Mouse (Mus musculus) limb, embryonic 10.5 days (tissue): ENCODE measurements at regions not wholly inside any gene's neighbourhood (a gene's known extent, or its start where the extent isn't known, plus 50 kb on each side); places are given as distances from the start of the nearest gene placed in this dataset.

ENCODE experiments used
- DNase-seq: peaks from one replicate; pipeline ENCODE4 v3.0.0-alpha.2; 2017; ENCODE audit warnings: low spot score
- H3K27ac ChIP-seq: fragments of 300-500 bp; sonication (generic); 2 replicates; pipeline ENCODE4 v1.5.1; 2016; ENCODE audit warnings: mild to moderate bottlenecking
- H3K27me3 ChIP-seq: fragments of 300-500 bp; sonication (generic); 2 replicates; pipeline ENCODE4 v1.6.1; 2016; ENCODE audit warnings: low read depth, mild to moderate bottlenecking; ENCODE audit not compliant: poor library complexity, severe bottlenecking
- H3K36me3 ChIP-seq: fragments of 300-500 bp; sonication (generic); 2 replicates; pipeline ENCODE4 v1.6.1; 2016; ENCODE audit warnings: mild to moderate bottlenecking, moderate library complexity
- H3K4me1 ChIP-seq: fragments of 300-500 bp; sonication (generic); 2 replicates; pipeline ENCODE4 v1.6.1; 2016
- H3K4me3 ChIP-seq: fragments of 300-500 bp; sonication (generic); 2 replicates; pipeline ENCODE4 v1.5.1; 2016; ENCODE audit warnings: mild to moderate bottlenecking, moderate library complexity
- H3K9me3 ChIP-seq: fragments of 300-500 bp; sonication (generic); replicated peaks from 2 replicates; pipeline ENCODE4 v1.6.1; 2016; ENCODE audit warnings: mild to moderate bottlenecking
- WGBS: fragments of 180-500 bp; shearing (Covaris S2); methylation state at CpG from one replicate; pipeline ENCODE4 v1.1.7; 2016; 5-methylcytosine and 5-hydroxymethylcytosine counted together

DNA sequence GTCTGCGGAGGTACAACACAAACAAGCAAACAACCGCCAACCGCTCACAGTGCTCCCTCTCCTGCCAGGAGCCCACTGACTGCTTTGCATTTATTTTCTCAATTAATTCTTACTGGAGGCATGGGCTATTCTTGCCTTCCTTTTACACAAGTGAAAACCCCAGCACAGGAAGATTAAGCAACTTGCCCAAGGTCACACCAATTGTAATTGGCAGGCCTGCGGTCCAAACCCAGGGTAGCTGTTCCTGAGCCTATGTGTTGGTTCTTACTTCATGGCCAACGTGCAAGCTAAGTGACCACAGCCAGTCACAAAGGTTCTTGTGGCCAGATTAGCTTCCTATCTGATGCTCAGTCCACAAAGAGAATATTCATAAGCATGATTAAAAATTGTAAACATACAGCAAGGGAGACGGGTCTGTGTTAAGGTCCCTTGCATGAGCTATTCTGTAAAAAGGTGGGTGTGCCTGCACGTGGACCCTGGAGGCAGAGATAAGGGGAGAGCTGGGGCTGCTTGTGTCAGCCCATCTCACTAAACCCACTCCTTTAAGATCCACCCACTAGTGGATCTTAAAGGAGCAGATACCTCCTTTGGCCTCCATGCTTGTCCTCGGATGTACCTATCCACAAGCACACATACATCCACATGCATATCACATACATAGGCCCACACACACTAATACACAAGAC is 190.2 kb upstream of the Jade1 start:
- H3K4me1 ChIP-seq, result peaks cover 5% of the 10 kb centered on the region; the same call in 1 of the 2 replicates
- no peaks in the 10 kb centered on the region for H3K27me3 ChIP-seq
- WGBS, result 84% methylated on average over 8 of the region's 8 CpGs
- H3K36me3 ChIP-seq, result no peaks in the 10 kb centered on the region
- H3K9me3 ChIP-seq, result no peaks in the 10 kb centered on the region
- no peak overlapping the region for H3K4me3 ChIP-seq
- DNase-seq, result no peak
- no peak overlapping the region for H3K27ac ChIP-seq

GRCm38 (mm10) chr3:41363947-41364346 is 191.6 kb upstream of the Jade1 start:
- no peak overlapping the region for H3K4me3 ChIP-seq
- peaks cover 5% of the 10 kb centered on the region; the same call in 1 of the 2 replicates for H3K4me1 ChIP-seq
- H3K27ac ChIP-seq, result no peak overlapping the region
- 92% methylated on average over 3 of the region's 3 CpGs for WGBS
- no peaks in the 10 kb centered on the region for H3K36me3 ChIP-seq
- no peak for DNase-seq
- H3K9me3 ChIP-seq, result no peaks in the 10 kb centered on the region
- H3K27me3 ChIP-seq, result no peaks in the 10 kb centered on the region

DNA sequence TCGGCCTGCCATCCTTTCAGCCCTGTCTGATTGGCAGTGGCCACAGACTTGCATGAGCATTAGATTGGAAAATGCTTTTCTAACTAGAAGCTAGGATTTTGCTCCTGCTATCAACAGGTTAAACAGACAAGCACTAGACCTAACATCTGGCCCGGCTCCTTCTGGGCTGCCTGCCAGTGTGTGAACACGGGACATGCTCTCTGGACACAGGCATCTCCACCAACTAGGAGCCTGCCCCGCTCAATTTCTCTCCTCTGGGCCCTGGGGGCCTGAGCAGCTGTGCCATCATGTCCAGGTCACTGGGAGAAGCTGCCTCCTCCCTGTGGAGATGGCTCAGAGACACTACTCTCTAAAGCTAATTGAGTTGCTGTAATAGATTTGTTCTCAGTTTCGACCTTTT is 195.3 kb upstream of the Jade1 start:
- Histone ChIP-seq H3K4me1 (0 out of 2 replicates have a peak, but pooled peaks cover 2% of the 10 kb centered on the region), H3K27ac (no peak overlapping the region), H3K27me3 (no peaks in the 10 kb centered on the region), H3K36me3 (no peaks in the 10 kb centered on the region), H3K9me3 (no peaks in the 10 kb centered on the region), H3K4me3 (no peak overlapping the region)
- no peak for DNase-seq
- 83% methylated on average over 5 of the region's 5 CpGs for whole genome bisulfite sequencing

DNA sequence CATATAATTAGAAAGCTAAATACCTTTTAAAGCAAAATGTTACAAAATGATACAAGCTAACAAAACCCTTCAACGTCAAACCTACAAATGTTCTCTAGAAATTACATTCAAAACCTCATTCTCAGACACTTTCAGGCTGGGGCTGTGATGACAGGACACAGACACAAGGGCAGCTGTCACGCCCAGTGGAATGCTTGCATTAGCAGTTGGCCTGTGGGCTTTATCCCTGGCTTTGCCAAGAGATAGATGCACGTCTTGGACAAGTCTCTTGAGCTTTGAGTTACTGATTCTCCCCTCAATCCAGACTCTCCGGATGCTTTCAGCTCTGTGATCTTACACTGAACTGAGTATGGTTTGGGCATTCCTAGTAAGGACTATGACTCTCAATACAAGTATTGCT is 196.1 kb upstream of the Jade1 start:
- H3K9me3 ChIP-seq, result no peaks in the 10 kb centered on the region
- no peaks in the 10 kb centered on the region for H3K4me1 ChIP-seq
- no peak overlapping the region for H3K4me3 ChIP-seq
- H3K36me3 ChIP-seq, result no peaks in the 10 kb centered on the region
- H3K27ac ChIP-seq, result no peak overlapping the region
- H3K27me3 ChIP-seq, result no peaks in the 10 kb centered on the region
- 75% methylated on average over 4 of the region's 4 CpGs for WGBS
- DNase-seq, result no peak

- H3K9me3 ChIP-seq, result no peaks in the 10 kb centered on the region
- no peaks in the 10 kb centered on the region for H3K36me3 ChIP-seq
- no peak overlapping the region for H3K4me3 ChIP-seq
- DNase-seq, result no peak
- 6% methylated on average over 2 of the region's 2 CpGs for WGBS
- no peak overlapping the region for H3K27ac ChIP-seq
- no peaks in the 10 kb centered on the region for H3K27me3 ChIP-seq
- H3K4me1 ChIP-seq, result no peaks in the 10 kb centered on the region
Measured at GRCm38 (mm10) chr3:41353021-41353420, 202.5 kb upstream of the Jade1 start.

DNA sequence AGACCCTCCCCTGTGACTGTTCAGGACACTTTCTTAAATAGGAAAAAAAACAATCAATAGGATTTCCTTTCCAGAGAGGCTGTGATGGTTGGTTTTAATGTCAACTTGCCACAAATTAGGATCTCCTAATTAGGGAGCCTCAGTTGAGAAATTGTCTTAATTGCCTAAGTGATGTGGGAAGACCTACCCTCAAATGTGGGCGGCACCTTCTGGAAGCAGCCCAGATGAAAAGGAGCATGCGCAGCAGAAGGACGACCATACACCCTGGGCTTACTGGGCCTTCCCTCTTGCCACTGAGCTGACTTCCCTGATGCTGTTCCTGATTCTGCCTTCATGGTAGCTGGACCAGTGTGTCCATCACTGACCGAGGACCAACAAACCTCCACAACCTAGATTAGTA is 203.7 kb upstream of the Jade1 start:
- Histone ChIP-seq H3K27ac (no peak overlapping the region), H3K9me3 (no peaks in the 10 kb centered on the region), H3K27me3 (no peaks in the 10 kb centered on the region), H3K36me3 (no peaks in the 10 kb centered on the region), H3K4me3 (no peak overlapping the region), H3K4me1 (no peaks in the 10 kb centered on the region)
- DNase-seq, result no peak
- WGBS, result 85% methylated on average over 4 of the region's 4 CpGs

GRCm38 (mm10) chr3:41351091-41351685 is 204.3 kb upstream of the Jade1 start:
- H3K4me1 ChIP-seq, result no peaks in the 10 kb centered on the region
- no peaks in the 10 kb centered on the region for H3K9me3 ChIP-seq
- no peak overlapping the region for H3K27ac ChIP-seq
- 91% methylated on average over 8 of the region's 8 CpGs for WGBS
- H3K27me3 ChIP-seq, result no peaks in the 10 kb centered on the region
- no peak for DNase-seq
- H3K4me3 ChIP-seq, result no peak overlapping the region
- H3K36me3 ChIP-seq, result no peaks in the 10 kb centered on the region

DNA sequence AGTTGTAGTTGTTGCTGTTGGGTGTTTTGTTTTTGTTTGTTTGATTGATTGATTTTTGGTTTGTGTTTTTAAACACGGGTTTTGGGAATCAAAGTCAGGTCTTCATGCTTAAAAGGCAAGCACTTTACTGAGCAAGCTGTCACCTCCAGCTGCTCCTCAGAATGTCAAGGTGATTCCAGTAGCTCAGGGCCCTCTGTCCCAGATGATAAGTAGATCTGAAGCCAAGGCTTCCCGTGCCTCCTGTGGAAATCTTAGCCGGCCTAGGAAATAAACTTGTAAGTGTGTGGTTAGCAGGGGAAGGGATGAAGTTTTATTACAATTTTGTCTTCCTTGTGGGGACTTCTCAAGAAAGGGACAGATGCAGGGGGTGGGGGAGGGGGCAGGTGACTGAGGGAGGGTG is 205.2 kb upstream of the Jade1 start:
- Histone ChIP-seq H3K4me3 (no peak overlapping the region), H3K27me3 (no peaks in the 10 kb centered on the region), H3K36me3 (no peaks in the 10 kb centered on the region), H3K4me1 (no peaks in the 10 kb centered on the region), H3K9me3 (no peaks in the 10 kb centered on the region), H3K27ac (no peak overlapping the region)
- WGBS, result 85% methylated on average over 3 of the region's 3 CpGs
- no peak for DNase-seq

DNA sequence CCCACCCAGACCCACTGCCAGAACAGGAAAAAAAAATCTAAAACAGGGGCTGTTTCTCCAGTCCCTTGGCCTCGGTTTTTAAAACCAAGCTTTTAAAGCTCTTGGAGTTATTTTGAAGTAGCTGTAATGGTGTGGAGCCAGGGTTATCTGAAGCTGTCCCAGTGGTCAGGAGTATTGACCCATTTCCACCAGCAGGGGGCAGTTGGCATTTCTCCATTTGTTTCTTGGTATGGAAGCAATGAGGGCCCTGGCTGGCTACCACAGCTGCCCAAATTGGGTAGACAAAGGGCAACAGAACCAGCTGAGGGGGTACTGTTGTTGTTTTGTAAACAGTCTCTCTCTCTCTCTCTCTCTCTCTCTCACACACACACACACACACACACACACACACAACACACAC is 206.7 kb upstream of the Jade1 start:
- Histone ChIP-seq H3K27ac (no peak overlapping the region), H3K4me1 (no peaks in the 10 kb centered on the region), H3K9me3 (no peaks in the 10 kb centered on the region), H3K4me3 (no peak overlapping the region), H3K36me3 (no peaks in the 10 kb centered on the region), H3K27me3 (no peaks in the 10 kb centered on the region)
- 63% methylated on average over 1 of the region's 1 CpGs for WGBS
- DNase-seq, result peak; percentile 47

DNA sequence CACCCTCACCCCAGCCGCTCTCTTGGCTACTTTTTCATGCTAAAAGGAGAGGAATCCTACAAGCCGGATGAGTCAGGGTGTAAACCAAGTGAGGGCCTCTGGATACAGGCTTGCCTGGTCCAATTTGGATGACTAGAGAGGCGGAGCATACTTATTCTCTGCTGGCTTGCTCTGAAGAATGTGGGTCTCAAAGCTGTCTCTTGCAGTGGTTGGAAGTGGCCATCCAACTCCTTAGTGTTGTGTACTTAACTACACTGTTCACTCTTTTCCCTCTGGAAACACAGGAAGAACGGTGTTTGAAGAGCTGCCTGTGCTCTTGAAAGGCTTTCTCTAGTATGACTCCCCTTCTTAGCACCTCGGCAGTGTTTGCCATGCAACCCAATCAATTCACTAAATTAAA is 208.7 kb upstream of the Jade1 start:
- Histone ChIP-seq H3K27me3 (no peaks in the 10 kb centered on the region), H3K4me1 (no peaks in the 10 kb centered on the region), H3K36me3 (no peaks in the 10 kb centered on the region), H3K4me3 (no peak overlapping the region), H3K9me3 (no peaks in the 10 kb centered on the region), H3K27ac (no peak overlapping the region)
- no peak for DNase-seq
- WGBS, result 64% methylated on average over 5 of the region's 5 CpGs

GRCm38 (mm10) chr3:41343431-41343830 is 212.1 kb upstream of the Jade1 start:
- 90% methylated on average over 2 of the region's 2 CpGs for WGBS
- no peak for DNase-seq
- Histone ChIP-seq H3K27me3 (no peaks in the 10 kb centered on the region), H3K4me3 (no peak overlapping the region), H3K9me3 (no peaks in the 10 kb centered on the region), H3K4me1 (no peaks in the 10 kb centered on the region), H3K27ac (no peak overlapping the region), H3K36me3 (no peaks in the 10 kb centered on the region)

GRCm38 (mm10) chr3:41332481-41332880 is 223.1 kb upstream of the Jade1 start:
- Histone ChIP-seq H3K27ac (no peak overlapping the region), H3K36me3 (no peaks in the 10 kb centered on the region), H3K27me3 (no peaks in the 10 kb centered on the region), H3K9me3 (no peaks in the 10 kb centered on the region), H3K4me1 (no peaks in the 10 kb centered on the region), H3K4me3 (no peak overlapping the region)
- no peak for DNase-seq
- WGBS, result 76% methylated on average over 7 of the region's 7 CpGs

GRCm38 (mm10) chr3:41330356-41330755 is 225.2 kb upstream of the Jade1 start:
- Histone ChIP-seq H3K9me3 (no peaks in the 10 kb centered on the region), H3K27me3 (no peaks in the 10 kb centered on the region)

DNA sequence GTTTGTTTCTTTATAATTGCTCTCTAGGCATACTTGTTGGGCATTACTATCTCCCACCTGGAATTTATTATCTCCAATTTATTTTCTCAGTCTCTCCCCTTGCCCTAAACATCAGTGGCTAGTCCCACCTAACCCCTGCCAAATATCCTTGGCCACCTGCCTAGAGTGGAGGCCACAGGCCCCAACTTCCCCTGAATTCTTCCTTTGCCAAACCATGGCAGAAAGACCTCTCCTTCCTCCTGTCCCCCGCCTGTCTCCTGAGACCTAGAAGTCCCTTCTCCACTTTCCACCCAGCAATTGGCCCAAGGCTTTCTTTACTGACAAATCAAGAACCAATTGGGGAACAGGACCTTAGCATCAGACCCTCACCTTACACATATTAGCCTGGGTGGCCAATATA is 226.7 kb upstream of the Jade1 start:
- Histone ChIP-seq H3K4me1 (no peaks in the 10 kb centered on the region), H3K4me3 (no peak overlapping the region), H3K36me3 (no peaks in the 10 kb centered on the region), H3K9me3 (no peaks in the 10 kb centered on the region), H3K27me3 (no peaks in the 10 kb centered on the region), H3K27ac (no peak overlapping the region)
- no peak for DNase-seq
- WGBS, result 73% methylated on average over 1 of the region's 1 CpGs

More at GRCm38 (mm10) chr3:41330356-41330755, 225.2 kb upstream of the Jade1 start:
- Histone ChIP-seq H3K4me1 (no peaks in the 10 kb centered on the region), H3K27ac (no peak overlapping the region), H3K4me3 (no peak overlapping the region), H3K36me3 (no peaks in the 10 kb centered on the region)
- 90% methylated on average over 5 of the region's 5 CpGs for WGBS
- DNase-seq, result no peak
